ENCODE assay signal across 16 mouse cellular contexts in the genomic region with DNA sequence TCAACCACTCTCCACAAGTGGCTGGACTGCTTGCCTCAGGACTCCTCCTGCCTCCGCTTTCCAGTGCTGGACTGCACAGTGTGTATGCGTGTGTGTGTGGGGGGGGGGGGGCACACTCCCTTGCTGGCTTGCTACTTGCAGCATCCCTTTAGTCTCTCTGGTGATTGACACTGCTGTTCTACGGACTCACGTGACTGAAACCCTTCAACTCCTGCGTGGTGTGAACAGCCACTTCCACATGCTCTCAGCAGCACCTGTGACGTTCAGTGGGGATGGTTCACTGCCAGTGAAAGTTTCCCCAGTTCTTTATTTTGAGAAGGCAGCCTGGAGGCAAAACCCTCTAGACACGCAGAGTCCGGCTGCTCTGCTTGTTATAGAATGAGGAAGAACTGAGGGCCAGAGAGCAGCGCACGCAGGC. TPM values are rescaled to one million over a fixed set of nuclear protein-coding genes. Genes with fewer than 3 reads are reported as not detected.
DNase-seq lines count a peak whose midpoint lies in the region; ATAC-seq and TF ChIP-seq lines count a peak whose summit lies in the region.
"Had no signal": no experiment of that assay in that cellular context is flagged by ENCODE, and none has a peak within 500 bp of the region (broad histone marks: within the 10 kb centered on the region; RNA-seq: fewer than 3 reads in every experiment).

No protein-coding gene starts in this region.

- no peak overlapping the region for H3K4me3 ChIP-seq in heart, embryonic 16.5 days (ENCODE audit: low read length)
- no peak overlapping the region for H3K4me3 ChIP-seq in midbrain, embryonic 13.5 days (replicated peaks)
- no peak overlapping the region for H3K4me3 ChIP-seq in midbrain, embryonic 15.5 days
- no peak overlapping the region for H3K4me3 ChIP-seq in stomach, postnatal 0 days (ENCODE audit: low read depth, low read length)
- H3K4me3 ChIP-seq: embryonic facial prominence, embryonic 15.5 days; heart, adult 2 months had no signal

- H3K4me1 ChIP-seq in heart, embryonic 16.5 days (ENCODE audit: control insufficient read depth, insufficient read depth, low read length) = peaks cover 10% of the 10 kb centered on the region
- no peaks in the 10 kb centered on the region for H3K4me1 ChIP-seq in midbrain, embryonic 13.5 days (replicated peaks)
- H3K4me1 ChIP-seq in midbrain, embryonic 15.5 days = no peaks in the 10 kb centered on the region
- no peaks in the 10 kb centered on the region for H3K4me1 ChIP-seq in stomach, postnatal 0 days (replicated peaks; ENCODE audit: control insufficient read depth, insufficient read depth)

- DNase-seq in heart, postnatal 25 days (ENCODE audit: low spot score) = no peak
- no peak for DNase-seq in stomach, postnatal 0 days (ENCODE audit: low spot score)
- DNase-seq in left cerebral cortex, postnatal 10 days (ENCODE audit: extremely low spot score in 1 of 2, low spot score in 2 of 2) = no peak
- DNase-seq: cerebellum, postnatal 25 days; heart, adult 2 months; kidney, postnatal 36 days; lung, adult 18-20 months; right cerebral cortex, postnatal 25 days had no signal

- no peak for TF ChIP-seq CTCF in stomach, postnatal 0 days (IDR thresholded peaks at IDR 0.05; ENCODE audit: low read depth)

- 0 out of 2 replicates have a peak, but pooled peaks have one; percentile 32 for ATAC-seq in heart, embryonic 16.5 days (replicated peaks; ENCODE audit: extremely low read depth, insufficient read depth, low FRiP score)
- peak; percentile 45; the same call in 1 of the 2 replicates for ATAC-seq in midbrain, embryonic 13.5 days
- ATAC-seq in midbrain, embryonic 15.5 days (replicated peaks) = no peak; the same call in 1 of the 2 replicates
- peak; percentile 60 to 81 for ATAC-seq in hematopoietic stem cell, adult 5-6 weeks (replicated peaks in 1 of 2; ENCODE audit: insufficient read depth in 1 of 2, low FRiP score in 2 of 2, low TSS enrichment in 1 of 2, low read depth in 1 of 2, poor library complexity in 2 of 2, severe bottlenecking in 2 of 2)
- 0 out of 2 replicates have a peak, but pooled peaks have one; percentile 35 for ATAC-seq in stomach, postnatal 0 days (ENCODE audit: low FRiP score, low TSS enrichment)
- ATAC-seq: activated CD4-positive, CD25-positive, alpha-beta regulatory T cell, adult 4 months; inflammation-experienced regulatory T-cells, adult 6 months had no signal

- no peak overlapping the region for H3K27ac ChIP-seq in heart, embryonic 16.5 days (ENCODE audit: low read length)
- H3K27ac ChIP-seq in midbrain, embryonic 13.5 days = no peak overlapping the region
- H3K27ac ChIP-seq in midbrain, embryonic 15.5 days = no peak overlapping the region
- no peak overlapping the region for H3K27ac ChIP-seq in stomach, postnatal 0 days (replicated peaks)
- H3K27ac ChIP-seq: embryonic facial prominence, embryonic 15.5 days; heart, adult 2 months had no signal

- no peaks in the 10 kb centered on the region for H3K27me3 ChIP-seq in heart, embryonic 16.5 days (ENCODE audit: control insufficient read depth, insufficient read depth, low read length)
- no peaks in the 10 kb centered on the region for H3K27me3 ChIP-seq in midbrain, embryonic 13.5 days
- H3K27me3 ChIP-seq in midbrain, embryonic 15.5 days (replicated peaks) = no peaks in the 10 kb centered on the region
- H3K27me3 ChIP-seq in stomach, postnatal 0 days (ENCODE audit: control insufficient read depth, insufficient read depth, low read length) = no peaks in the 10 kb centered on the region
- H3K27me3 ChIP-seq: embryonic facial prominence, embryonic 15.5 days had no signal

- 53% methylated on average over 10 of the region's 10 CpGs for WGBS in heart, embryonic 16.5 days
- WGBS in midbrain, embryonic 13.5 days = 81% methylated on average over 10 of the region's 10 CpGs
- 78% methylated on average over 10 of the region's 10 CpGs for WGBS in midbrain, embryonic 15.5 days
- WGBS in stomach, postnatal 0 days = 84% methylated on average over 10 of the region's 10 CpGs

- H3K9ac ChIP-seq in heart, embryonic 16.5 days (ENCODE audit: low read length) = no peak overlapping the region
- no peak overlapping the region for H3K9ac ChIP-seq in midbrain, embryonic 13.5 days (replicated peaks)
- no peak overlapping the region for H3K9ac ChIP-seq in midbrain, embryonic 15.5 days
- no peak overlapping the region for H3K9ac ChIP-seq in stomach, postnatal 0 days (ENCODE audit: low read length)
- H3K9ac ChIP-seq: embryonic facial prominence, embryonic 15.5 days had no signal

- H3K9me3 ChIP-seq in heart, embryonic 16.5 days (replicated peaks; ENCODE audit: control insufficient read depth, low read length) = no peaks in the 10 kb centered on the region
- H3K9me3 ChIP-seq in midbrain, embryonic 13.5 days = no peaks in the 10 kb centered on the region
- H3K9me3 ChIP-seq in midbrain, embryonic 15.5 days = no peaks in the 10 kb centered on the region
- H3K9me3 ChIP-seq in stomach, postnatal 0 days (ENCODE audit: control insufficient read depth, low read length) = no peaks in the 10 kb centered on the region
- H3K9me3 ChIP-seq: embryonic facial prominence, embryonic 15.5 days; G1E had no signal

- TF ChIP-seq EP300 in stomach, postnatal 0 days (optimal IDR thresholded peaks at IDR 0.05) = no peak

- intact Hi-C loops in heart, postnatal 25 days (cut with DNase I) = no loop called here
- intact Hi-C loops in left cerebral cortex, postnatal 10 days (cut with DNase I) = loop anchor here (10.0 kb wide), 1 partner anchor 139 kb away; a partner anchor contains a TSS

- H3K36me3 ChIP-seq in heart, embryonic 16.5 days (ENCODE audit: control insufficient read depth, insufficient read depth) = no peaks in the 10 kb centered on the region; the same call in 1 of the 2 replicates
- 0 out of 2 replicates have a peak, but pooled peaks cover 2% of the 10 kb centered on the region for H3K36me3 ChIP-seq in midbrain, embryonic 13.5 days
- no peaks in the 10 kb centered on the region for H3K36me3 ChIP-seq in midbrain, embryonic 15.5 days (replicated peaks)
- no peaks in the 10 kb centered on the region for H3K36me3 ChIP-seq in stomach, postnatal 0 days (ENCODE audit: control insufficient read depth, insufficient read depth, low read length)
- H3K36me3 ChIP-seq: embryonic facial prominence, embryonic 15.5 days; G1E had no signal

- no peak overlapping the region for H3K4me2 ChIP-seq in heart, embryonic 16.5 days (ENCODE audit: low read depth, low read length)
- H3K4me2 ChIP-seq in midbrain, embryonic 13.5 days (replicated peaks) = no peak overlapping the region
- H3K4me2 ChIP-seq in midbrain, embryonic 15.5 days = no peak overlapping the region
- H3K4me2 ChIP-seq in stomach, postnatal 0 days (replicated peaks; ENCODE audit: low read depth) = no peak overlapping the region
- H3K4me2 ChIP-seq: embryonic facial prominence, embryonic 15.5 days had no signal

RNA-seq across cellular contexts. Expression of a gene that starts 32.7 kb away (rescaled TPM):
- 111 and 115 TPM in 2 replicates for polyA plus RNA-seq in heart, embryonic 16.5 days (2015; fragmentation: Nextera tagmentation; extraction: Ambion mirVana)
- 10 to 100 TPM; 11.6 to 18.8 TPM for total RNA-seq in heart, postnatal 25 days (2021)
- polyA plus RNA-seq in midbrain, embryonic 13.5 days (2015; fragmentation: Nextera tagmentation; extraction: Ambion mirVana) = 104 and 113 TPM in 2 replicates
- 130 and 133 TPM in 2 replicates for polyA plus RNA-seq in midbrain, embryonic 15.5 days (2015; fragmentation: Nextera tagmentation; extraction: Ambion mirVana)
- total RNA-seq in hematopoietic stem cell, adult 5-6 weeks (2017) = 47.5 and 55.2 TPM in 2 replicates
- polyA plus RNA-seq in stomach, postnatal 0 days (2015; fragmentation: Nextera tagmentation; extraction: Ambion mirVana) = 115 and 127 TPM in 2 replicates
- 100 to 1,000 TPM; 107 to 109 TPM for total RNA-seq in left cerebral cortex, postnatal 10 days (2021)
- polyA plus RNA-seq: G1E had no signal
